Mouse (Mus musculus): ENCODE results near the gene D930048N14Rik. TPM values are rescaled to one million over a fixed set of nuclear protein-coding genes. Genes with fewer than 3 reads are reported as not detected.
A peak's percentile ranks its signal among the peaks of the same experiment; 100 is the strongest.

The D930048N14Rik gene
- total RNA-seq (2014; rRNA removed; ENCODE audit: low replicate concordance) (0.08 and 0.58 TPM in 2 replicates), polyA plus RNA-seq (2015; fragmentation: Nextera tagmentation; extraction: Ambion mirVana) (0.74 and 0.78 TPM in 2 replicates)

GRCm38 (mm10) chr11:51650691-51651515 is at the start of gene D930048N14Rik, which contains the start of gene N4bp3:
TSS of gene D930048N14Rik (plus strand) at chr11:51650954.
TSS of gene N4bp3 (minus strand) at chr11:51650842.
- DNase-seq (ENCODE audit: low spot score) (peak; percentile 39), ATAC-seq (ENCODE audit: insufficient read depth, low read depth) (peak; percentile 62)
- WGBS = 1% methylated on average over 63 of the region's 70 CpGs
- TF ChIP-seq EP300 (IDR thresholded peaks at IDR 0.05; ENCODE audit: low read depth) (no peak), CTCF (IDR thresholded peaks at IDR 0.05; ENCODE audit: low read depth) (no peak)
- H3K9me3 ChIP-seq (replicated peaks; ENCODE audit: control insufficient read depth, low read length) = no peaks in the 10 kb centered on the region
- H3K4me2 ChIP-seq (ENCODE audit: low read depth, low read length) = peak within 1 kb of the TSS; percentile 88
- H3K27ac ChIP-seq (ENCODE audit: low read depth) = peak within 1 kb of the TSS; percentile 90
- no peaks in the 10 kb centered on the region for H3K36me3 ChIP-seq (replicated peaks; ENCODE audit: control insufficient read depth, insufficient read depth, low read length)
- peak within 1 kb of the TSS; percentile 71 for H3K4me3 ChIP-seq (ENCODE audit: low read depth, low read length)
- peaks cover 24% of the 10 kb centered on the region for H3K4me1 ChIP-seq (ENCODE audit: control insufficient read depth, insufficient read depth)
- H3K9ac ChIP-seq (replicated peaks; ENCODE audit: low read depth, low read length) = peak within 1 kb of the TSS; percentile 79
- no peaks in the 10 kb centered on the region for H3K27me3 ChIP-seq (ENCODE audit: control insufficient read depth, insufficient read depth, low read length)

GRCm38 (mm10) chr11:51602253-51602652 is 48.5 kb upstream of the D930048N14Rik start:
- peaks cover 8% of the 10 kb centered on the region; the same call in 1 of the 2 replicates for H3K4me1 ChIP-seq (ENCODE audit: control insufficient read depth, insufficient read depth)
- 0 out of 2 replicates have a peak overlapping the region, but pooled peaks have one; percentile 11 for H3K9ac ChIP-seq (replicated peaks; ENCODE audit: low read depth, low read length)
- H3K27me3 ChIP-seq (ENCODE audit: control insufficient read depth, insufficient read depth, low read length) = no peaks in the 10 kb centered on the region
- DNase-seq (ENCODE audit: low spot score) (no peak), ATAC-seq (ENCODE audit: insufficient read depth, low read depth) (no peak)
- no peak overlapping the region for H3K4me2 ChIP-seq (ENCODE audit: low read depth, low read length)
- peaks cover 78% of the 10 kb centered on the region for H3K36me3 ChIP-seq (replicated peaks; ENCODE audit: control insufficient read depth, insufficient read depth, low read length)
- WGBS = 83% methylated on average over 3 of the region's 3 CpGs
- no peak overlapping the region for H3K4me3 ChIP-seq (ENCODE audit: low read depth, low read length)
- TF ChIP-seq EP300 (IDR thresholded peaks at IDR 0.05; ENCODE audit: low read depth) = no peak
- TF ChIP-seq CTCF (IDR thresholded peaks at IDR 0.05; ENCODE audit: low read depth) = no peak
- no peaks in the 10 kb centered on the region for H3K9me3 ChIP-seq (replicated peaks; ENCODE audit: control insufficient read depth, low read length)
- no peak overlapping the region for H3K27ac ChIP-seq (ENCODE audit: low read depth)

GRCm38 (mm10) chr11:51605602-51606446 is 44.9 kb upstream of the D930048N14Rik start:
- ATAC-seq (ENCODE audit: insufficient read depth, low read depth) (peak; percentile 77), DNase-seq (ENCODE audit: low spot score) (peak; percentile 93)
- under 1% methylated on average over 74 of the region's 81 CpGs for WGBS
- TF ChIP-seq EP300 (IDR thresholded peaks at IDR 0.05; ENCODE audit: low read depth) = no peak
- TF ChIP-seq CTCF (IDR thresholded peaks at IDR 0.05; ENCODE audit: low read depth) = no peak
- H3K9me3 ChIP-seq (replicated peaks; ENCODE audit: control insufficient read depth, low read length) = no peaks in the 10 kb centered on the region
- peaks cover 12% of the 10 kb centered on the region; the same call in 1 of the 2 replicates for H3K4me1 ChIP-seq (ENCODE audit: control insufficient read depth, insufficient read depth)
- peak overlapping the region; percentile 97 for H3K4me3 ChIP-seq (ENCODE audit: low read depth, low read length)
- H3K27me3 ChIP-seq (ENCODE audit: control insufficient read depth, insufficient read depth, low read length) = no peaks in the 10 kb centered on the region
- H3K9ac ChIP-seq (replicated peaks; ENCODE audit: low read depth, low read length) = peak overlapping the region; percentile 98
- peak overlapping the region; percentile 80 for H3K4me2 ChIP-seq (ENCODE audit: low read depth, low read length)
- H3K27ac ChIP-seq (ENCODE audit: low read depth) = peak overlapping the region; percentile 99
- peaks cover 42% of the 10 kb centered on the region for H3K36me3 ChIP-seq (replicated peaks; ENCODE audit: control insufficient read depth, insufficient read depth, low read length)

- Histone ChIP-seq H3K4me3 (ENCODE audit: low read depth, low read length) (peak within 1 kb of the TSS; percentile 97), H3K9ac (replicated peaks; ENCODE audit: low read depth, low read length) (peak within 1 kb of the TSS; percentile 98), H3K36me3 (replicated peaks; ENCODE audit: control insufficient read depth, insufficient read depth, low read length) (peaks cover 35% of the 10 kb centered on the region), H3K4me1 (ENCODE audit: control insufficient read depth, insufficient read depth) (peaks cover 12% of the 10 kb centered on the region; the same call in 1 of the 2 replicates), H3K27me3 (ENCODE audit: control insufficient read depth, insufficient read depth, low read length) (no peaks in the 10 kb centered on the region), H3K9me3 (replicated peaks; ENCODE audit: control insufficient read depth, low read length) (no peaks in the 10 kb centered on the region), H3K27ac (ENCODE audit: low read depth) (peak within 1 kb of the TSS; percentile 99), H3K4me2 (ENCODE audit: low read depth, low read length) (peak within 1 kb of the TSS; percentile 80)
- DNase-seq (ENCODE audit: low spot score) (peak; percentile 97), ATAC-seq (ENCODE audit: insufficient read depth, low read depth) (peak; percentile 92)
- TF ChIP-seq EP300 (IDR thresholded peaks at IDR 0.05; ENCODE audit: low read depth) (peak; percentile 83), CTCF (IDR thresholded peaks at IDR 0.05; ENCODE audit: low read depth) (no peak)
- WGBS = under 1% methylated on average over 76 of the region's 91 CpGs
These were observed 44.2 kb upstream of the D930048N14Rik start, which contains the start of gene Hnrnpab for GRCm38 (mm10) chr11:51606447-51607095. TSS of gene Hnrnpab (minus strand) at chr11:51606847.

All from heart, postnatal 0 days (tissue).